Mouse (Mus musculus) B cell, adult 2 months (primary cell): ENCODE data around the gene Cd276.
"Not testable (repeated sequence)": the region's sequence is repeated elsewhere in the genome, so short reads cannot be mapped to it uniquely, and the experiment has no call there.

Source experiments
- DNase-seq, 2 experiments: peaks; one replicate each; pipeline ENCODE4 v3.0.0; 2022

The Cd276 gene

GRCm38 (mm10) chr9:58554908-58555684, at the start of gene Cd276:
TSS of gene Cd276 (minus strand) at chr9:58555437.
- DNase-seq = peak in 1 of 2 experiments; percentile 11

DNA sequence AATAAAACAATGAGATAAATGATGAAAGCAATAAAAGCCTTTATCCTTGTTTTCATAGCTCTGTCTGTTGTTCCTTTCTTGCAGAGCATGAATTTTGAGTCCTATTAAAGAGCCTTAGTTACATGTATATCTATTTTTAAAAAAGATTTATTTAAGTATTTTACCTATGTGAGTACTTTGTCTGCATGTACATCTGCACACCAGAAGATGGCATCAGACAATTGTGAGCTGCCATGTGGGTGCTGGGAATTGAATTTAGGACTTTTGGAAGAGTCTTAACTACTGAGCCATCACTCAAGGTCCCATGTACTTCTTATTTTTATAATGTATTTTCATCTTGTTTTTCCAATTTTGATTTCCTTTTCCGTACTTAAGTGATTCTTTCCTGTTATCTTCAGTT, 40.1 kb upstream of the Cd276 start:
- no peak for DNase-seq

DNA sequence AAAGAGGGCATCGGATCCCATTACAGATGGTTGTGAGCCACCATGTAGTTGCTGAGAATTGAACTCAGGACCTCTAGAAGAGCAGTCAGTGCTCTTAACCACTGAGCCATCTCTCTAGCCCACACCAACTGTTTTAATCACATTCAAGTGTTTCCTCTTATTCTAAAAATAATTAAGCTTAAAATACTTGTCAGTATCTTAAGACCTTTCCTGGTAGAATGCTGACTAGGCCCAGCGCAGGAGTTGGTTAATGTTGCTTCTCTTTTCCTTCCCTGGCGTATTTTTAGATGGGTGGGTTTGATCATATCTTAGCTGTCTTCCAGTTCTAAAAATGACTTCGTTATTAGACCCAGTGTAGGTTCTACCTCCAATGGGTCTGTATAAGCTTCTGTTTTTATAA, 33.4 kb upstream of the Cd276 start:
- no peak for DNase-seq

DNA sequence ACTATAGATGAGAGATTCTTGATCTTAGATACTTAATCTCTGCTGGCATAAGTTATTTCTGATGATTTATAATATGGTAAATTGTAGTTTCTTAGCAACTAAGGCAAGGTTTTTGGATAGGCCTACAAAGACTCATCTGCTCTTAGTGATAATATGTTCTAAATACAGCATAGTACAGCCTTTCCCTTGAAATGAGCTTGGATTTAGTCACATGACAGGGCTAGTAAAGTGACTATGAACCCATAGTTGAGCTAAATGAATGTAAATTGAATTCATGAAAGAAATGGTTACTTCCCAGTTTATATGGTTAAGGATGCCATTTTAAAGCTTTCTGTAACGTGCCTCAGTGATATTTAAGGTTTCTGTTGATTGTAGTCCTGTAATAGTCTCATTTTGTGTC, 29.1 kb upstream of the Cd276 start:
- DNase-seq = no peak

DNA sequence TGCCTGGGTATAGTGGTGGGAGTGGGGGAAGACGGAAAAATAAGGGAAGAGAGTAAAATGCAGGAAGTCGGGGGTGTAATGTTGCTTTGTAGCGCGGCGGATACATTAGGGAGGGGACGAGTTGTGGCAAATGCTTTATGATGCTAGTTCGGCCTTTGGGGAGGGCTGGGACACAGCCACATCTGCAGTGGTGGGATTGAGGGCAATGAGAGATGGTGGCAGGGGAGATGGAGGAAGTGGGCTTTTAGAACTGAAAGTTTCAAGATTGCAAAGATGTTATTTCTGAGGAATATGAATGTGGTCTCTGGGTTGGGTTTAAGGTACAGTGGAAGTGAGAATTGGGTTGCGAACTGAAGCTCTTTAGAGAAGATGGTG, 28.0 kb upstream of the Cd276 start:
- peak; percentile 34 to 37 for DNase-seq

GRCm38 (mm10) chr9:58582581-58583266, 27.5 kb upstream of the Cd276 start:
- DNase-seq = no peak

DNA sequence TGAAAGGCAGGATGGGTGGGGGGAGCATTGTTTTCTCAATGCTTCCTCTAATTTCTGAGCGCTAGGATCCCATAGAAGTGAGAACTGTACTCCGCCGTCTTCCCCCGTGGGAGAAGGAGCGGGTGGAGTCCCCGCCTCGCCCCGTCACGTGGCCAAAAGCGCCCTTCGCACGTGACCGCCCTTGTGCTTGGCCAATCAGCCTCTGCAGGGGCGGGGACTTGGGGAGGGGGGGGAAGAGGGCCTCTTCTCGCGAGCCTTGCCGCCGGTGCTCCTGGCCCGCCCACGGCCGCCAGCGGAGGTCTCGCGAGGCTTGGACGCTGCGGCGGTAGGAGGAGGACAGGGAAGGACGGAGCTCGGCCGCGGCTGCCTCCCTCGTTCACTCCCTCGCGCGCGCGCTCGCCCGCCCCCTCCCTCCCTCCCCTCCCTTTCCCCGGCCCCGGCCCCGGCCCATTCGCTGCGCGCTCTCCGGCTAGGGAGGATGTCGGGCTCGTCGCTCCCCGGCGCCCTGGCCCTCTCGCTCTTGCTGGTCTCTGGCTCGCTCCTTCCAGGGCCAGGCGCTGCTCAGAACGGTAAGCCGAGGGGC, 26.8 kb upstream of the Cd276 start, which contains the start of gene Nptn:
TSS of gene Nptn (plus strand) at position 283 of the 583 bp plus-strand sequence.
- DNase-seq = peak; percentile 95 to 96

DNA sequence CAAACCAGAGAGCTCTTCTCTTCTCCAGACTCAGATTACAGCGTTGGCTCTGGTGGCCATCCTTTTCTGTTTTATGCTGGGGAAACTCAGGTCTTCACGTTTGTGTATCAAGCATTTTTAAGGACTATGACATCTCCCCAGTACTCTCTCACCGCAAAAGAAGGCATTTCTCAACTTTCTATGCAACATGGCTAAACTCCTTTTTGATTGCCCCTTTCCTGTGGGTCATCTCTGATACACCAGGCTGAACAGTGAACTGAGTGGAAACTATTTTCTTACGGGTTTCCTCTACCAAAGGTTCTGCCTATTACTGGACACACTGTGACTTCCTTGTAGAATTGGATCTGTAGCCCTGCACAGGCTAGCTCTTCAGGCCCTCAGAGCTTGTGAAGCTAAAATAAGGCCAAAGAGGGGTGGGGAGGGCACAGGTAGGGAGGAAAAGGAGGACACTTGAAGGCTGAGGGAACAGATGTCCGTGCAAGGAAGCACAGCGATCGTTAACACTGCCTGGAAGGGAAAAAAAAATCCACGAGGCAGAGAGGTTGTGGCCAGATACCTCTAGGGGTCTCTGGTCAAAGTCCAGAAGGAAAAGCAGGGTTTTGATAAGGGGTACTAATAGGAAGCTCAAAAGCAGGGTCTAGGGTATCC, 26.2 kb upstream of the Cd276 start:
- DNase-seq = no peak

GRCm38 (mm10) chr9:58580453-58581195, 25.4 kb upstream of the Cd276 start:
- DNase-seq = peak; percentile 17 to 20

- DNase-seq = peak; percentile 43 to 55
Measured at GRCm38 (mm10) chr9:58578669-58579068, 23.4 kb upstream of the Cd276 start.

- DNase-seq = no peak
Measured at GRCm38 (mm10) chr9:58571001-58571400, 15.8 kb upstream of the Cd276 start.

GRCm38 (mm10) chr9:58567682-58568081, 12.4 kb upstream of the Cd276 start:
- peak; percentile 61 to 65 for DNase-seq

GRCm38 (mm10) chr9:58565945-58566344, 10.7 kb upstream of the Cd276 start:
- DNase-seq = not testable (repeated sequence)

GRCm38 (mm10) chr9:58560211-58560610, 5.0 kb upstream of the Cd276 start:
- DNase-seq = no peak

- DNase-seq = no peak
Measured at GRCm38 (mm10) chr9:58557457-58558455, 2.5 kb upstream of the Cd276 start.

- DNase-seq = no peak
Measured at GRCm38 (mm10) chr9:58556627-58557026, 1.4 kb upstream of the Cd276 start.

- DNase-seq = no peak
Measured at GRCm38 (mm10) chr9:58555685-58556414, 613 bp upstream of the Cd276 start.

DNA sequence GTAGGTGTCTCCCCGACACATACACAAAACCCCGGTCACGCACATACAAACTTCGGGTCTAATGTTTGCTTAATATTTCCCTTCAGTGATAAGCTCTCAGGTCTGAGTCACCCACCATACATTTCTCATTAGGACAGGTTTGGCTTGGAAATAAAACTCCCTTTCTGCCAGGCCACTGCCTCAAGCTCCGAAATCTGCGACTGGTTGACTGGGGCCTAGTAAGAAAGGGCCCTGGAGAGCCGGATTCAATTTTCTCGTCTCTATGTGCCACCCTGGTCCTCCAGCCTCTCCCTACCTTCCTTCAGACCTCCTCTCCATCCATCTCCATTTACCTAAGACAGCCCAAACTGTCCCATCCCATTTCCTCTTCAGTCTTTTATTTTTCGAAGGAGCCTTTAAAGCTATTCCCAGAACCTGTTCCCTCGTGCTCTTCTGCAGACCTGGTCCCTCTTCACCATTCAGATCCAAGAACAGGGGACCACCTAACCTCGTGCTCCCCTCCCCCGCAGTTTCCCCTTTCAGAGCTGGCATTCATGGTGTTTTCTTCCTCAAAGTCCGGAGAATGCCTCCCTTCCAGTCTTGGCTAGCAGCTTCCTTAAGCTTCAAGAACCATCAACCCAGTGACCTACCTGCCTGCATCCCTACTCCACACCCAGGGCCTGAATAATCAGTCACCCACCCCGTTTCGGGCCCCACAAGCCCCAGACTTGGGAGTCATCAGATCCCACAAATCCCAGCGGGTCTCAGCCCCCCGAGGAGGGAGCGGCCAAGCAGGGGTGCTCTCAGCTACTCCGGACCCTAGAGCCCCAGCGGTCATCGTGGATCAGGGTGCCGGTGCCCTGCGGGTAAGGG, 955 bp downstream of the Cd276 start:
- peak in 1 of 2 experiments; percentile 12 for DNase-seq

DNA sequence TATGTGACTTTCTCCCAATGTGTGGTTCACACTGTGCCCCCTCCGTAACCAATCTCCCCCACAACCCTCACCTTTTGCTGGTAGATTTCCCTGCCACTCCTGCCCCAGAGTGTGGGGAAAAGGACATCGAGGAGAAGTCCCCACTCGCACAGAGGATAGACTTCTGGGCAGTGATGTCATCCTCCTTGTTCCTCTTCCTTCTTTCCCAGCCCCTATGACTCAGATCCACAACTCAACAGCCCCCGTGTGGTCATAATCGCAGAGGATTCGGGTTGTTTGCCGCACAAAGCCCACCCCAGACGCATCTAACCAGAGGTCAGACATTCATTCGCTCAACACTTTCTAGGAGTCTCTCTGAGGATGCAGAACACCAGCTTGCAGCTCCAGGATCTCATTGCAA, 3.2 kb downstream of the Cd276 start:
- no peak for DNase-seq

- DNase-seq = no peak
Measured at GRCm38 (mm10) chr9:58550928-58551327, 4.3 kb downstream of the Cd276 start.
